Mouse (Mus musculus) neural tube, embryonic 11.5 days (tissue): ENCODE measurements around the gene Rps6kb1. TPM values are rescaled to one million over a fixed set of nuclear protein-coding genes. Genes with fewer than 3 reads are reported as not detected.
A peak's percentile ranks its signal among the peaks of the same experiment; 100 is the strongest.

Experiments
- ATAC-seq: fragments of 200-750 bp; cut with Nextera tagmentation; 2 replicates; pipeline ENCODE4 v1.8.0; 2017; ENCODE audit warnings: moderate number of reproducible peaks, mild to moderate bottlenecking, moderate TSS enrichment, moderate library complexity; ENCODE audit not compliant: insufficient read depth, low FRiP score, low TSS enrichment
- DNase-seq: peaks from one replicate; pipeline ENCODE4 v3.0.0-alpha.2; 2015; ENCODE audit warnings: low spot score
- H3K27ac ChIP-seq: fragments of 300-500 bp; sonication (generic); 2 replicates; pipeline ENCODE4 v1.5.1; 2014; ENCODE audit warnings: low read depth, mild to moderate bottlenecking, low read length
- H3K27me3 ChIP-seq: fragments of 300-500 bp; sonication (generic); 2 replicates; pipeline ENCODE4 v1.6.1; 2014; ENCODE audit warnings: mild to moderate bottlenecking, low read length, mixed read lengths; ENCODE audit not compliant: control insufficient read depth, insufficient read depth
- H3K36me3 ChIP-seq: fragments of 300-500 bp; sonication (generic); 2 replicates; pipeline ENCODE4 v1.6.1; 2014; ENCODE audit warnings: mild to moderate bottlenecking, low read length, moderate library complexity, mixed read lengths; ENCODE audit not compliant: control insufficient read depth, insufficient read depth
- H3K4me1 ChIP-seq: fragments of 300-500 bp; sonication (generic); 2 replicates; pipeline ENCODE4 v1.6.1; 2014; ENCODE audit warnings: low read length, mixed read lengths; ENCODE audit not compliant: control insufficient read depth, insufficient read depth
- H3K4me2 ChIP-seq: fragments of 300-500 bp; sonication (generic); 2 replicates; pipeline ENCODE4 v1.6.1; 2014; ENCODE audit warnings: low read depth, mild to moderate bottlenecking, moderate library complexity
- H3K4me3 ChIP-seq: fragments of 300-500 bp; sonication (generic); 2 replicates; pipeline ENCODE4 v1.5.1; 2014; ENCODE audit warnings: low read depth, low read length
- H3K9ac ChIP-seq: fragments of 300-500 bp; sonication (generic); 2 replicates; pipeline ENCODE4 v1.6.1; 2014; ENCODE audit warnings: mild to moderate bottlenecking, low read length
- H3K9me3 ChIP-seq: fragments of 300-500 bp; sonication (generic); 2 replicates; pipeline ENCODE4 v1.6.1; 2016; ENCODE audit warnings: low read length; ENCODE audit not compliant: control insufficient read depth
- WGBS: fragments of 180-500 bp; shearing (Covaris S2); extraction: QIAGEN DNeasy Blood & Tissue Kit; methylation state at CpG from one replicate; pipeline ENCODE4 v1.1.7; 2014; 5-methylcytosine and 5-hydroxymethylcytosine counted together
- polyA plus RNA-seq: library from polyadenylated mRNA; unstranded; fragments of >200 nt; fragmentation: Nextera tagmentation; extraction: Ambion mirVana; gene quantifications from 2 replicates; pipeline ENCODE4 v1.2.1, GENCODE M21; 2014

Rps6kb1 gene
- polyA plus RNA-seq, 1 experiment from 2014 or later = 56.4 TPM

- Histone ChIP-seq H3K9me3 (no peaks in the 10 kb centered on the region), H3K36me3 (no peaks in the 10 kb centered on the region), H3K4me3 (no peak overlapping the region), H3K27ac (no peak overlapping the region), H3K4me2 (no peak overlapping the region), H3K4me1 (no peaks in the 10 kb centered on the region), H3K27me3 (no peaks in the 10 kb centered on the region), H3K9ac (no peak overlapping the region)
- WGBS = 73% methylated on average over 4 of the region's 4 CpGs
- ATAC-seq (no peak), DNase-seq (no peak)
Measured at GRCm38 (mm10) chr11:86577231-86577630, 32.6 kb upstream of the Rps6kb1 start.

GRCm38 (mm10) chr11:86575632-86576378 lies 31.2 kb upstream of the Rps6kb1 start:
- 86% methylated on average over 7 of the region's 7 CpGs for WGBS
- ATAC-seq = no peak
- H3K9ac ChIP-seq = no peak overlapping the region
- no peaks in the 10 kb centered on the region for H3K4me1 ChIP-seq
- H3K36me3 ChIP-seq = no peaks in the 10 kb centered on the region
- no peaks in the 10 kb centered on the region for H3K27me3 ChIP-seq
- no peak overlapping the region for H3K27ac ChIP-seq
- no peaks in the 10 kb centered on the region for H3K9me3 ChIP-seq
- H3K4me2 ChIP-seq = no peak overlapping the region
- DNase-seq = no peak
- H3K4me3 ChIP-seq = no peak overlapping the region

GRCm38 (mm10) chr11:86574408-86574807 lies 29.8 kb upstream of the Rps6kb1 start:
- no peak overlapping the region for H3K9ac ChIP-seq
- H3K4me1 ChIP-seq = no peaks in the 10 kb centered on the region
- no peaks in the 10 kb centered on the region for H3K36me3 ChIP-seq
- 69% methylated on average over 2 of the region's 2 CpGs for WGBS
- H3K27ac ChIP-seq = no peak overlapping the region
- DNase-seq (no peak), ATAC-seq (no peak)
- no peaks in the 10 kb centered on the region for H3K9me3 ChIP-seq
- H3K4me3 ChIP-seq = no peak overlapping the region
- H3K27me3 ChIP-seq = no peaks in the 10 kb centered on the region
- no peak overlapping the region for H3K4me2 ChIP-seq

- ATAC-seq = no peak
- H3K27ac ChIP-seq = no peak overlapping the region
- WGBS = 87% methylated on average over 6 of the region's 6 CpGs
Measured at GRCm38 (mm10) chr11:86573646-86574231, 29.1 kb upstream of the Rps6kb1 start.

GRCm38 (mm10) chr11:86572623-86573022 lies 28.0 kb upstream of the Rps6kb1 start:
- no peak overlapping the region for H3K27ac ChIP-seq
- no peaks in the 10 kb centered on the region for H3K36me3 ChIP-seq
- H3K27me3 ChIP-seq = no peaks in the 10 kb centered on the region
- ATAC-seq (no peak), DNase-seq (no peak)
- H3K4me1 ChIP-seq = no peaks in the 10 kb centered on the region
- no peak overlapping the region for H3K4me3 ChIP-seq
- H3K9ac ChIP-seq = no peak overlapping the region
- H3K4me2 ChIP-seq = no peak overlapping the region
- no peaks in the 10 kb centered on the region for H3K9me3 ChIP-seq
- WGBS = 87% methylated on average over 2 of the region's 2 CpGs

More at GRCm38 (mm10) chr11:86573646-86574231, 29.1 kb upstream of the Rps6kb1 start:
- H3K4me3 ChIP-seq = no peak overlapping the region
- DNase-seq = no peak
- H3K36me3 ChIP-seq = no peaks in the 10 kb centered on the region
- no peak overlapping the region for H3K9ac ChIP-seq
- no peaks in the 10 kb centered on the region for H3K27me3 ChIP-seq
- H3K4me2 ChIP-seq = no peak overlapping the region
- H3K9me3 ChIP-seq = no peaks in the 10 kb centered on the region
- H3K4me1 ChIP-seq = no peaks in the 10 kb centered on the region

- Histone ChIP-seq H3K4me2 (no peak overlapping the region), H3K9ac (no peak overlapping the region), H3K4me1 (no peaks in the 10 kb centered on the region), H3K27me3 (no peaks in the 10 kb centered on the region), H3K9me3 (no peaks in the 10 kb centered on the region), H3K36me3 (no peaks in the 10 kb centered on the region), H3K4me3 (no peak overlapping the region), H3K27ac (no peak overlapping the region)
- DNase-seq (no peak), ATAC-seq (no peak)
- 68% methylated on average over 4 of the region's 4 CpGs for WGBS
Measured at GRCm38 (mm10) chr11:86571871-86572270, 27.3 kb upstream of the Rps6kb1 start.

GRCm38 (mm10) chr11:86571047-86571855 lies 26.6 kb upstream of the Rps6kb1 start:
- no peaks in the 10 kb centered on the region for H3K27me3 ChIP-seq
- no peaks in the 10 kb centered on the region for H3K36me3 ChIP-seq
- DNase-seq (peak; percentile 41), ATAC-seq (no peak)
- no peak overlapping the region for H3K4me3 ChIP-seq
- 52% methylated on average over 15 of the region's 15 CpGs for WGBS
- H3K4me2 ChIP-seq = no peak overlapping the region
- H3K9me3 ChIP-seq = no peaks in the 10 kb centered on the region
- no peak overlapping the region for H3K27ac ChIP-seq
- H3K4me1 ChIP-seq = no peaks in the 10 kb centered on the region
- H3K9ac ChIP-seq = no peak overlapping the region

- 54% methylated on average over 9 of the region's 9 CpGs for WGBS
- no peak for ATAC-seq
- Histone ChIP-seq H3K36me3 (no peaks in the 10 kb centered on the region), H3K4me2 (no peak overlapping the region), H3K9ac (no peak overlapping the region), H3K9me3 (no peaks in the 10 kb centered on the region), H3K27ac (no peak overlapping the region; the same call in 1 of the 2 replicates), H3K4me1 (no peaks in the 10 kb centered on the region), H3K27me3 (no peaks in the 10 kb centered on the region), H3K4me3 (no peak overlapping the region)
- DNase-seq = peak; percentile 52
Measured at GRCm38 (mm10) chr11:86570261-86570746, 25.7 kb upstream of the Rps6kb1 start.
